Mouse (Mus musculus): ENCODE results near the gene Eif4a2.

DNA sequence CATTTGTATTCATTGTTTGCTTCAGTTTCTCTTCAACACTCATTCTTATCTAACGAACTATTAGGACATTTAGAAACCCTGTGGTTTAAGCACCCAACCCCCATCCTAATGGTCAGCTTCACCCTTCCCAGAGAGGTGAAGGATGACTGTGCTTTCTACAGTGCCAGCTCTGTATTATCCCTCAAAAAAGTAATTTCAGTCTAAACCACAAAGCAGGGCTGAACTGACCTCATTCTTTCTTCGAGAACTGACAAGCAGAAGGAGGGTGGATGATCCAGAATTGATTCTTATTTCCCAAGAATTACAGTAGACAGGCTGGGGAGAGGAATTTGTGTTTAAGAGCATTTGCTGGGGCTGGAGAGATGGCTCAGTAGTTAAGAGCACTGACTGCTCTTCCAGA lies 52.5 kb downstream of the Eif4a2 start:
- TF ChIP-seq CTCF (IDR thresholded peaks at IDR 0.05; ENCODE audit: low read depth): no peak
- TF ChIP-seq EP300 (optimal IDR thresholded peaks at IDR 0.05): no peak

Data from stomach, postnatal 0 days (tissue).